Mouse (Mus musculus) megakaryocyte progenitor cell, adult 5-6 weeks (primary cell): ENCODE data around the gene Icam5. TPM values are rescaled to one million over a fixed set of nuclear protein-coding genes. Genes with fewer than 3 reads are reported as not detected.

Experiments
- ATAC-seq: replicated peaks from 2 replicates; pipeline ENCODE4 v1.8.0; 2016; ENCODE audit warnings: mild to moderate bottlenecking, moderate TSS enrichment, inconsistent platforms; ENCODE audit not compliant: poor library complexity
- total RNA-seq, 2 experiments: library from RNA; stranded (forward) in 1 of 2; stranded (reverse) in 1 of 2; fragments of 157-497, 149-512 nt in 1 of 2; fragments of 200-1000 nt in 1 of 2; gene quantifications; 2 replicates each; pipeline versions ENCODE4 v1.2.3 to v1.2.4; 2015 to 2017

Icam5 gene
- total RNA-seq, 2 experiments from 2014 or later, result 0.21 TPM; not detected in 1

- ATAC-seq, result no peak
Measured at GRCm38 (mm10) chr9:21012368-21012767, 19.5 kb upstream of the Icam5 start.

DNA sequence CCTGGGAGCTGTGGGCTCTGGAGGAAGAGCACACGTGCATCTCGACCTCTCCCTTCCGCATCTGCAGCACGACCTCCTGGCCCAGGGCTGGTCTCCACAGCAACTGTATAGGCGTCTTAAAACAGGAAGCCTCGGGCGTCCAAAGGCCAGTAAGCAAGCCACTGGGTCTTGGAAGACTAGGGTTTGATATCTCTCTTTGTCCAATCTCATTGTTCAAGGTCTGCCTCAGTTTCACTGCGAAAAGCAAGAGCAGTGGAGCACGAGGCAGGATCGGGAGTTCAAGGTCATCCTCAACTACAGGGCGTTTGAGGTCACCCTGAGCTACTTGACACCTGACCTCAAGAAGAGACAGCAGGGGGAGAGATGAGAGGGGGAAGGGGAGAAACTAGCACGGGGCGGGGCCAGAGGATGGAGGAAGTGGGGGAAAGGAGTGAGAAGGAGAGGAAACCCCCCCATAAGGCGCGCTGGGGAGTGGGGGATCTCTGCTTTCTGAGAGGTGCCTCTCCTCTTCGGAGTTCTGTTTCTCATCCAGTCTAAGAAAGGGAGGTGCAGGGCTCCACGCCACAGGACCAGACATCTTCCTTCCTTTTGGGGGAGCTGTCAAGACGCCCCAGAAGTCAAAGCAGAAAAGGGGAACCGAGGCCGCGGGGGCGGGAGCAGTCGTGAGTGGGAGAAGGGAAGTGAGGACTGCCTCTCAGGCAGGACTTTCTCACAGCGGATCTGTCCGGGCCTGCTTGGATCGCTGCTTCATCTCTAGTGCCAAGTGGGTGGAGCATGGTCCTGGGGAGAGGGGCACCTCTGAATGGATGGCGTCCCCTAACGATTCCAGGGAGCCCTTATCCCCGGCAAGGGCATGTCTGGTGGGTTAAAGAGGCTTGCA lies 16.9 kb upstream of the Icam5 start:
- ATAC-seq, result peak; percentile 68

DNA sequence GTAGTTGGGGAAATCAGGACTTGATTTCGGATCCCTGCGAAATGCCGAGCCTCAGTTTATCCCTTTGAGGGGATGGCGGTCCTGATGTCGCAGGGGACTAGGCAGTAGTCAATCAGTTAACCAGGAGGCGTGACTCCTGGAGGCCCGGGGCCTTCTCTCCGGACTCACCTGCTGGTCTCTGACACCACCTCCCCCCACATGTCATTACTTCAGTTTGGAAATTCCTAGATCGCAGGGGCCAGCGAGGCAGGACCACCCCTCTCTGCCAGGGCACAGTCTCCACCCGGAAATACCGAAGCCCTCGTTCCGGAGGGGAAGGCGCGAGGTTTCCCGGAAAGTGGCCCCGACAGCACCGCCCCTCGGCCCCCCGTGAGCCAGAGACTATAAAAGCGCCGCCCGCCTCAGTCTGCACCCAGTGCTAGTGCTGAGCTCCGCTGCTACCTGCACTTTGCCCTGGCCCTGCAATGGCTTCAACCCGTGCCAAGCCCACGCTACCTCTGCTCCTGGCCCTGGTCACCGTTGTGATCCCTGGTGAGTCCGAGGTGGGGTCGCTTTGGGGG lies 16.2 kb upstream of the Icam5 start, which contains the start of gene Icam1:
Icam1 (plus strand) TSS at position 415 of the 560 bp plus-strand sequence.
- ATAC-seq, result peak; percentile 43

DNA sequence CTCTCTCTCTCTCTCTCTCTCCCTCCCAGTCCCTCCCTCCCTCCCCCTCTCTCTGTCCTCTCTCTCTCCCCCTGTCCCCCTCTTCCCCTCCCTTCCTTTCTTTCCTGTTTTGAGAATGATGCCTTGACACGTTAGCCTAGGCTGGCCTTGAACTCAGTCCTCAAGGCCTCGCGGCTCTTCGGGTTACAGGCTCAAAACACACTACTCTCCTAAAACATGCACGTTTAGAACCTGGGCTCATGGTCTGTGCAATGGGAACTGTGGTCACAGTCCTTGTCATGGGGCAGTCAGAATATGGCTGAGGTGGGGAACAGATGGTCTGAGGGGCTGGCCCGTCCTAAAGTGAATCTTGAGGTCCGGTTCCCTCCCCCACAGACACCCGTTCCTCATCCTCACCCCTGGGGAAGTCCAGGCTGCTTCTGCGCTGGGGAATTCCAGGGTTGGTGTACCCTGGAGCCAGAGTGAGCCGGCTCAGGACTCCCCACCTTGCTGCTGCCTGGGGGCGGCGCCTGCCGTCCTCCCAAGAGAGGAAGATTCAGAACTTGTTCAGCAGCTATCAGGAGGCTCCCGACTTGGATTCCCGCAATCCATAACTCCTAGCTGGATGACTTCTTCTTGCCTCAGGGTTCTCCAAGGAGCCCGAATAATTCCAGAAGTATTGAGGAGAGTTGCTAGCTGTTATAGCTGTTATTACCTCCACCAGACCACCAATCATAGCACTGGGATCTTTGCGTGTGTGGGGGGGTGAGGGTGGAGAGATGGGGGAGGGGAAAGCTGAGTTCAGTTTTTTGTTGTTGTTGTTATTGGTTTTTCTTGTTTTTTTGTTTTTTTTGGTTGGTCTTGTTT lies 15.3 kb upstream of the Icam5 start:
- ATAC-seq, result no peak

DNA sequence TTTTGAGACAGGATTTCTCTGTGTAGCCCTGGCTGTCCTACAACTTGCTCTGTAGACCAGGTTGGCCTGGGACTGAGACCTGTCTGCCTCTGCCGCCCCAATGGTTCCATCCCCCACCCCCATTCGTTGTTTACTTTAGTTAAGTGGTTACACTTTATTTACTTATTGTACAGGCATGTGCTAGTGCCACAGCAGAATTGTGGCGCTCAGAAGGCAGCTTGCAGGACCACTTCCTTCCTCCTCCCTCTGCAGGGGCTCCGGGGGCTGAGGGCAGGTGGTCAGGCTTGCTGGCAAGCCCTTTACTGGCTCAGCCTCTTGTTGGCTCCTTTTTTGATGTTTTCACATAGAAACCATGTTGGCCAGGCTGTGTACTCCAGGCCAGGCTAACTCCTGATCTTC lies 14.7 kb upstream of the Icam5 start:
- no peak for ATAC-seq

GRCm38 (mm10) chr9:21018600-21018999 lies 13.3 kb upstream of the Icam5 start:
- no peak for ATAC-seq

GRCm38 (mm10) chr9:21021363-21021762 lies 10.5 kb upstream of the Icam5 start:
- ATAC-seq, result no peak

DNA sequence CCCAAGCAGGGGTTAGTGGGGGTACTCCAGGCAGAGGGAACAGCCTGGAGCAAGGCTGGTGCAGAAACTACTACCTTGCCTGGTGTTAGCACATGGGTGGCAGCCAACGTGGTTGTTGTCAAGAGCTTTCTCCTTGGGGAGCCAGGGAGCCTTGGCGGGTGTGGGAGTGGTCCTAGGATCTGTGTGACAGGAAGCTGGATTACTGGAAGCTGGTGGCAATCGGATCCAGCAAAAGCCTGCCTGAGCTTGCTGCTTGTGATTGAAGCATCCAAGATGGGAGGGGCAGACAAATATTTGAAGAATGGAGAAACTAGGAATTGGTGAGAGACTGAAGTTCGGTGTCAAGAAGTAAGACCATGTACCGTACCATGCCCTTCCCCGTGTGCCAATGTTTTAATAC lies 9.6 kb upstream of the Icam5 start:
- no peak for ATAC-seq

DNA sequence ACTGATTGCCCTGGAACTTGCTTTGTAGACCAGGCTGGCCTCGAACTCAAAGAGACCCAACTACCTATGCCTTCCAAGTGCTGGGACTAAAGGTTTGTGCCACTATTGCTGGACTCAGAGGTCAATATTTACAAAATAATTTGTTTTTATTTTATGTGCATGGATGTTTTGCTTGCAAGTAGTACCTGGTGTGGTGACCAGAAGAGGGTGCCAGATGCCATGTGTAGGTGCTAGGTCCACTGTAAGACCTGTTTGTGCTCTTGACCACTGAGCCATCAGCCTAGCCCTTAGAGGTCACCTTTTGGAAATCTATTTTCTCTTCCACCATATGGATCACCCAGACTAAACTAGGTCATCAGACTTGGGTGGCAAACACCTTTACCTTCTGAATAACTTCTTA lies 9.1 kb upstream of the Icam5 start:
- ATAC-seq, result no peak

DNA sequence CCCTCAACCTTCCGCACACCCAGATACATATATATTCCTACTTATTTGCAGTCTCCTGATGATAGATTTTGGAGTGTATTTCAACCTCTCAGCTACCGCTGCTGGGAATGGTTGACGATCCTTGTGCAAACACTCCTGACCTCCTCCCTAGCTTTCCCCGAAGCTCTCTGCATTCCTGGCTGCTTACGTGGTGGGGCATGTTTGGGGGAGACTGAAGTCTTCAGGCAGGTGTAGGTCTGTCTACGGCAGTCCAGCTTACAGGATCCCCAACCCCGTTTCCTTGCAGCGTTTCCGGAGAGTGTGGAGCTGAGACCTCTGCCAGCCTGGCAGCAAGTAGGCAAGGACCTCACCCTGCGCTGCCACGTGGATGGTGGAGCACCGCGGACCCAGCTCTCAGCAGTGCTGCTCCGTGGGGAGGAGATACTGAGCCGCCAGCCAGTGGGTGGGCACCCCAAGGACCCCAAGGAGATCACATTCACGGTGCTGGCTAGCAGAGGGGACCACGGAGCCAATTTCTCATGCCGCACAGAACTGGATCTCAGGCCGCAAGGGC lies 6.5 kb upstream of the Icam5 start:
- no peak for ATAC-seq

GRCm38 (mm10) chr9:21026849-21027248 lies 5.0 kb upstream of the Icam5 start:
- ATAC-seq, result no peak

DNA sequence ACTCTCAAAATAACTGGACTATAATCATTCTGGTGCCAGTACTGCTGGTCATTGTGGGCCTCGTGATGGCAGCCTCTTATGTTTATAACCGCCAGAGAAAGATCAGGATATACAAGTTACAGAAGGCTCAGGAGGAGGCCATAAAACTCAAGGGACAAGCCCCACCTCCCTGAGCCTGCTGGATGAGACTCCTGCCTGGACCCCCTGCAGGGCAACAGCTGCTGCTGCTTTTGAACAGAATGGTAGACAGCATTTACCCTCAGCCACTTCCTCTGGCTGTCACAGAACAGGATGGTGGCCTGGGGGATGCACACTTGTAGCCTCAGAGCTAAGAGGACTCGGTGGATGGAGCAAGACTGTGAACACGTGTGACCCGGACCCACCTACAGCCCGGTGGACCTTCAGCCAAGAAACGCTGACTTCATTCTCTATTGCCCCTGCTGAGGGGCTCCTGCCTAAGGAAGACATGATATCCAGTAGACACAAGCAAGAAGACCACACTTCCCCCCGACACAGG lies 4.0 kb upstream of the Icam5 start:
- no peak for ATAC-seq

GRCm38 (mm10) chr9:21028560-21029110 lies 3.2 kb upstream of the Icam5 start:
- no peak for ATAC-seq

DNA sequence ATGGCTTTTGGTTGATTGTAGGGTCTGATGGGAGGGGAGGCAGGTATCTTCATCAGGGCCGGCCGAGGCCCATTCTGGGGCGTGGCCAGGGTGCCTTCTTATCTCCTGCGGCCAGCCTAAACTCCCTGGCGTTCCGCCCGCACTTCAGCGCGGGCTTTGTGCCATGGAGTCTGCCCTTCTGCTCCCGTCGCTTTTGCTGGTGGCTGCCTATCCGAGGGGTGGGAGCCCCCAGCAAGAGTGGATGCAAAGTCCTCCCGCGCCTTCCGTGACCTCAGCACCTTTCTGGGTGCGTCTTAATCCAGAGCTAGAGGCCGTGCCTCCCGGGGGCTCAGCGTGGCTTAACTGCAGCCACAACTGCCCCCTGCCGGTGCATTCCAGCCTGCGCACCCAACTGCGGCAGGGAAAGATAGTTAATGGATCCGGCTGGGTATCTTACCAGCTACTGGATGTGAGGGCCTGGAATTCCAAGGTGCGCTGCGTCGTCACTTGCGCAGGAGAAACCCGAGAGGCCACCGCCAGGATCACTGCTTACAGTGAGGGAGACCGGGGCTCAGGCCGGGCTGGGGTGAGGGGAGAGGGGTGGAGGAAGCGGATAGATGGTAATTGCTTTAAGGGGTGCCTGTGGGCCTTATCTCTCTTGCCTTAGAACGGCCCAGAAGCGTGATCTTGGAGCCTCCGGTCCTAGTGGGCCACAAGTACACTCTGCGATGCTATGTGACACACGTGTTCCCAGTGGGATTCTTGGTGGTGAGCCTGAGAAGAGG lies 2.4 kb upstream of the Icam5 start, which contains the start of gene Icam4:
Icam4 (plus strand) TSS at position 83 of the 764 bp plus-strand sequence.
- ATAC-seq, result peak; percentile 53

GRCm38 (mm10) chr9:21030055-21030600 lies 1.7 kb upstream of the Icam5 start:
- ATAC-seq, result 0 out of 2 replicates have a peak, but pooled peaks have one; percentile 3

GRCm38 (mm10) chr9:21030781-21031250 lies 1.1 kb upstream of the Icam5 start:
- ATAC-seq, result peak; percentile 60

- ATAC-seq, result peak; percentile 15
Measured at GRCm38 (mm10) chr9:21031251-21031895, 500 bp upstream of the Icam5 start.

- no peak for ATAC-seq
Measured at GRCm38 (mm10) chr9:21032491-21032890, 618 bp downstream of the Icam5 start.

GRCm38 (mm10) chr9:21033136-21033535 lies 1.3 kb downstream of the Icam5 start:
- ATAC-seq, result peak; percentile 38
